Mouse (Mus musculus): ENCODE measurements around the gene Nsun2. TPM values are rescaled to one million over a fixed set of nuclear protein-coding genes. Genes with fewer than 3 reads are reported as not detected.

Nsun2 gene
- 122 and 125 TPM in 2 replicates for polyA plus RNA-seq (2014; fragmentation: Nextera tagmentation; extraction: Ambion mirVana)

DNA sequence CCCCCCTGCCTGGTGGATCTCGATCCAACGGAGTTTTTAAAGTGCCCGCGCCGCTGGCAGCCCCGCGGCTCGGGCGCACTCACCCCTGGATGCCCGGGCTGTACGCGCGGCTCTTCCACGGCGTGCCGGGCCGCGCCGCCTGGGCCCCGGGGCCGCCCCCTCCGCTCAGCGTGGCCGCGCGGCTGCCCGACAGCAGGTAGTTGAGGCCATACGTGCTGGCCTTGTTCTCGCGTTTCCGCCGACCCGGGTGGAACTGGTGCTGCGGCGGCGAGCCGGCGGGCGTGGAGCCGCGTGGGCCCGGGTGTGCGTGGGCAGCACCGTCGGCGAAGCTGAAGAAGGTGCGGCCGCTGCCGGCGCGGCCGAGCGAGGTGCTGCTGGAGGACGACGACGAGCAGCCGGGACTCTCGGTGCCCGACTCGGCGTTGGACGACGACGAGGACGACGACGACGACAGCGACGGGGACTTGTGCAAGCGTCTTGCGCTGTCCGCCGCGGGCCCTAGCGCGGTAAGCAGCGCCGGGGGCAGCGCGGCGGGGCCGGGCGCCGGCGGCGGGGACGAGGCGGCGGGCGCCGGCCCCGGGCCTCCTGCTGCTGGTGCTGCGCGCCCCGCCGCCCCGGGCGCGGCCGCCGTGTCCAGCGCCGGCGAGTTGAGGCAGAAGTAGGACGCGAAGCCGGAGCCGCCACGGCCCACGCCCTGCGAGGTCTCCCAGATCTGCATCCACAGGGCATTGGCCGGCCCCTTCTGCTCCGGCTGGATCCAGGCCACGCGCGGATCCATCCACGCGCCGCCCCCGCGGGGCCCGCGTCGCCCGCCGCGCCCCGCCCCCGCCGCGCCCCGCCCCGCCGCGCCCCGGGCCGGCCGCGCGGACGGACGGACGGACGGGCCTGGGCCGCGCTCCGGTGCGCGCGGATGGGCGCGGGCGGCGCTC, at the start of gene Nsun2:
Gene Nsun2, plus strand, starts transcription at position 342 of the 929 bp plus-strand sequence.
- H3K4me1 ChIP-seq (ENCODE audit: control insufficient read depth, insufficient read depth, low read length), result peaks cover 40% of the 10 kb centered on the region

GRCm38 (mm10) chr13:69485326-69485725, 48.2 kb upstream of the Nsun2 start:
- peak; percentile 42; the same call in 1 of the 2 replicates for ATAC-seq (ENCODE audit: low FRiP score)
- Histone ChIP-seq H3K4me1 (ENCODE audit: control insufficient read depth, insufficient read depth, low read length) (no peaks in the 10 kb centered on the region; the same call in 1 of the 2 replicates), H3K27ac (ENCODE audit: low read depth, low read length) (no peak overlapping the region), H3K9ac (ENCODE audit: low read length) (no peak overlapping the region), H3K4me3 (ENCODE audit: low read depth, low read length) (no peak overlapping the region), H3K9me3 (ENCODE audit: control insufficient read depth, low read length) (no peaks in the 10 kb centered on the region), H3K27me3 (ENCODE audit: control insufficient read depth, insufficient read depth, low read length) (peaks cover 32% of the 10 kb centered on the region), H3K4me2 (no peak overlapping the region), H3K36me3 (ENCODE audit: control insufficient read depth, insufficient read depth, low read length) (no peaks in the 10 kb centered on the region)
- 20% methylated on average over 6 of the region's 6 CpGs for WGBS
- peak; percentile 89 for DNase-seq (ENCODE audit: low spot score, missing footprints)

More for the DNA sequence above, at the start of gene Nsun2:
- Histone ChIP-seq H3K4me3 (ENCODE audit: low read depth, low read length) (peak within 1 kb of the TSS; percentile 95), H3K27me3 (ENCODE audit: control insufficient read depth, insufficient read depth, low read length) (no peaks in the 10 kb centered on the region), H3K9ac (ENCODE audit: low read length) (peak within 1 kb of the TSS; percentile 90), H3K36me3 (ENCODE audit: control insufficient read depth, insufficient read depth, low read length) (no peaks in the 10 kb centered on the region; the same call in 1 of the 2 replicates), H3K4me2 (peak within 1 kb of the TSS; percentile 89), H3K27ac (ENCODE audit: low read depth, low read length) (peak within 1 kb of the TSS; percentile 87), H3K9me3 (ENCODE audit: control insufficient read depth, low read length) (no peaks in the 10 kb centered on the region)
- DNase-seq (ENCODE audit: low spot score, missing footprints) (peak; percentile 90), ATAC-seq (ENCODE audit: low FRiP score) (0 out of 2 replicates have a peak, but pooled peaks have one; percentile 1)
- under 1% methylated on average over 78 of the region's 155 CpGs for WGBS

DNA sequence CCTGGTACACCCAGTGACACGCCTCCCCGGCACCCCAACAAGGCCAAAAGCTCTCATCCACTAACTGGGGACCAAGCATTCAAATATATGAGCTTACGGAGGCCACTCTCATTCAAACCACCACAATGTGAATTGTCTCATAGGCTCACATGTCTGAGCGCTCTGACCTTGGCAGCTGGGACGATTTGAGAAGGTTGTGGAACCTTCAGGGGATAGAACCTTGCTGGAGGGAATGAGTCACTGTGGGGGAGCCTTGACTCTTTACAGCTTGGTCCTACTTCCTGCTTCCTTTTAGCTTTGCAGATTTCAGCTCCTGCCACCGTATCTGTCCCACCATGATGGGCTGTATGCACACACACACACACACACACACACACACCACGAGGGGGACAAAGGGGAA, 47.7 kb upstream of the Nsun2 start:
- peak; percentile 82 for DNase-seq (ENCODE audit: low spot score, missing footprints)
- no peak overlapping the region for H3K4me2 ChIP-seq
- no peak for ATAC-seq (ENCODE audit: low FRiP score)
- no peak overlapping the region for H3K27ac ChIP-seq (ENCODE audit: low read depth, low read length)
- H3K27me3 ChIP-seq (ENCODE audit: control insufficient read depth, insufficient read depth, low read length), result peaks cover 30% of the 10 kb centered on the region
- no peak overlapping the region for H3K9ac ChIP-seq (ENCODE audit: low read length)
- 71% methylated on average over 7 of the region's 7 CpGs for WGBS
- H3K36me3 ChIP-seq (ENCODE audit: control insufficient read depth, insufficient read depth, low read length), result no peaks in the 10 kb centered on the region
- no peak overlapping the region for H3K4me3 ChIP-seq (ENCODE audit: low read depth, low read length)
- H3K9me3 ChIP-seq (ENCODE audit: control insufficient read depth, low read length), result no peaks in the 10 kb centered on the region
- H3K4me1 ChIP-seq (ENCODE audit: control insufficient read depth, insufficient read depth, low read length), result no peaks in the 10 kb centered on the region; the same call in 1 of the 2 replicates

DNA sequence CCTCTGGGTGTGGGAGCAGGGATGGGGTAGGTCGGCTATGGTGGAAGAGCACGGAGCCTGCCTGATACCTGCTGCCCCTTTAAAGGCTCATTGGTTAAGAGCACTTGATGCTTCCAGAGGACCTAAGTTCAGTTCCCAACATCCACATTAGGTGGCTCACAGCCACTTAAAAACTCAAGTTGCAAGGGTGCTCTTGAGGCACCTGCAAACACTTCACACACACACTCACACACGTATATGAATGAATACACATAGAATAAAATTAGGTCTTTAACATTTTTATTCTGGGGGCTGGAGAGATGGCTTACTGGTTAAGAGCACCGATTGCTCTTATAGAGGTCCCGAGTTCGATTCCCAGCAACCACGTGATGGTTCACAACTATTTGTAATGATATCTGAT, 46.4 kb upstream of the Nsun2 start:
- Histone ChIP-seq H3K27ac (ENCODE audit: low read depth, low read length) (no peak overlapping the region), H3K27me3 (ENCODE audit: control insufficient read depth, insufficient read depth, low read length) (peaks cover 19% of the 10 kb centered on the region), H3K9me3 (ENCODE audit: control insufficient read depth, low read length) (no peaks in the 10 kb centered on the region), H3K9ac (ENCODE audit: low read length) (no peak overlapping the region), H3K4me2 (no peak overlapping the region), H3K4me3 (ENCODE audit: low read depth, low read length) (no peak overlapping the region), H3K4me1 (ENCODE audit: control insufficient read depth, insufficient read depth, low read length) (no peaks in the 10 kb centered on the region; the same call in 1 of the 2 replicates), H3K36me3 (ENCODE audit: control insufficient read depth, insufficient read depth, low read length) (no peaks in the 10 kb centered on the region)
- peak; percentile 62 for DNase-seq (ENCODE audit: low spot score, missing footprints)
- no peak for ATAC-seq (ENCODE audit: low FRiP score)
- 84% methylated on average over 7 of the region's 7 CpGs for WGBS

- ATAC-seq (ENCODE audit: low FRiP score), result no peak
- no peaks in the 10 kb centered on the region for H3K9me3 ChIP-seq (ENCODE audit: control insufficient read depth, low read length)
- no peak overlapping the region for H3K9ac ChIP-seq (ENCODE audit: low read length)
Observed at GRCm38 (mm10) chr13:69487611-69488275, 45.8 kb upstream of the Nsun2 start.

DNA sequence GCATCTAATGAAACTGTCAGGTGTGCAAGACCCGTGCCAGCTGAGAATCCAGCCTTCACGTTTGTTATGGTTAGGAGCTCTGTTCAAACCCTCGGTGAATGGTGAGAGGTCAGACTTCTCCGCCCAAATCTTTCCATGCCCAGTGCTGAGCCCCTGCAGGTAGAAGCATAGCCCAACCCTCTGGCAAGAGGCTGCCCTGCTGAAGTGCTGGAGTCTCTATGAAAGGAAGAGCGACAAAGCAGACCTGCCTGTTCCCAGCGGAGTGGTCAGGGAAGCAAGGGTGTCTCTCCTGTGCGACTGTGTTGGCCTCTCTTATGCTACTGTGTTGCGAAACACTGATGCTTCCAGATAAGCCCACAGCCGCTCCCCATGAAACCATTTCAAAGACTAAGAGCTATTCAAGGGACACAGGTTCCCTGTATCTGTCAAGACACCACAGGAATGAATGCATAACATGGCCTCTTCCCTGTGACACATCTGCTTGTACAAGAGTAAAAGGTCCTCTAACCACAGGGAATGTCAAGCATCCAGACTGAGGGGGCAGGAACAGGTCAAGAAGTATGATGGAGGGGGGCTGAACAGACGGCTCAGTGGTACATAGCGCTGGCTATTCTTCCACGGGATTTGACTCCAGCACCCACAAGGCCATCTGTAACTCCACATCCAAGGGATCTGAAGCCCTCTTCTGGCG, 44.8 kb upstream of the Nsun2 start:
- Histone ChIP-seq H3K27me3 (ENCODE audit: control insufficient read depth, insufficient read depth, low read length) (peaks cover 12% of the 10 kb centered on the region), H3K36me3 (ENCODE audit: control insufficient read depth, insufficient read depth, low read length) (no peaks in the 10 kb centered on the region), H3K27ac (ENCODE audit: low read depth, low read length) (no peak overlapping the region), H3K4me1 (ENCODE audit: control insufficient read depth, insufficient read depth, low read length) (no peaks in the 10 kb centered on the region; the same call in 1 of the 2 replicates), H3K4me2 (peak overlapping the region; percentile 38; the same call in 1 of the 2 replicates), H3K9ac (ENCODE audit: low read length) (no peak overlapping the region), H3K4me3 (ENCODE audit: low read depth, low read length) (no peak overlapping the region), H3K9me3 (ENCODE audit: control insufficient read depth, low read length) (no peaks in the 10 kb centered on the region)
- WGBS, result 35% methylated on average over 13 of the region's 13 CpGs
- ATAC-seq (ENCODE audit: low FRiP score) (no peak), DNase-seq (ENCODE audit: low spot score, missing footprints) (peak; percentile 87)

More at GRCm38 (mm10) chr13:69487611-69488275, 45.8 kb upstream of the Nsun2 start:
- Histone ChIP-seq H3K4me3 (ENCODE audit: low read depth, low read length) (peak overlapping the region; percentile 11), H3K27ac (ENCODE audit: low read depth, low read length) (no peak overlapping the region), H3K27me3 (ENCODE audit: control insufficient read depth, insufficient read depth, low read length) (peaks cover 15% of the 10 kb centered on the region), H3K4me1 (ENCODE audit: control insufficient read depth, insufficient read depth, low read length) (no peaks in the 10 kb centered on the region; the same call in 1 of the 2 replicates), H3K4me2 (peak overlapping the region; percentile 38), H3K36me3 (ENCODE audit: control insufficient read depth, insufficient read depth, low read length) (no peaks in the 10 kb centered on the region)
- WGBS, result 1% methylated on average over 26 of the region's 26 CpGs
- peak; percentile 87 for DNase-seq (ENCODE audit: low spot score, missing footprints)

- no peaks in the 10 kb centered on the region for H3K36me3 ChIP-seq (ENCODE audit: control insufficient read depth, insufficient read depth, low read length)
- no peak overlapping the region for H3K9ac ChIP-seq (ENCODE audit: low read length)
- no peaks in the 10 kb centered on the region; the same call in 1 of the 2 replicates for H3K4me1 ChIP-seq (ENCODE audit: control insufficient read depth, insufficient read depth, low read length)
- H3K27ac ChIP-seq (ENCODE audit: low read depth, low read length), result no peak overlapping the region
- H3K9me3 ChIP-seq (ENCODE audit: control insufficient read depth, low read length), result no peaks in the 10 kb centered on the region
- ATAC-seq (ENCODE audit: low FRiP score) (no peak), DNase-seq (ENCODE audit: low spot score, missing footprints) (no peak)
- WGBS, result 86% methylated on average over 9 of the region's 9 CpGs
- H3K4me3 ChIP-seq (ENCODE audit: low read depth, low read length), result no peak overlapping the region
- H3K27me3 ChIP-seq (ENCODE audit: control insufficient read depth, insufficient read depth, low read length), result peaks cover 12% of the 10 kb centered on the region
- no peak overlapping the region for H3K4me2 ChIP-seq
Observed at GRCm38 (mm10) chr13:69489777-69490176, 43.8 kb upstream of the Nsun2 start.

DNA sequence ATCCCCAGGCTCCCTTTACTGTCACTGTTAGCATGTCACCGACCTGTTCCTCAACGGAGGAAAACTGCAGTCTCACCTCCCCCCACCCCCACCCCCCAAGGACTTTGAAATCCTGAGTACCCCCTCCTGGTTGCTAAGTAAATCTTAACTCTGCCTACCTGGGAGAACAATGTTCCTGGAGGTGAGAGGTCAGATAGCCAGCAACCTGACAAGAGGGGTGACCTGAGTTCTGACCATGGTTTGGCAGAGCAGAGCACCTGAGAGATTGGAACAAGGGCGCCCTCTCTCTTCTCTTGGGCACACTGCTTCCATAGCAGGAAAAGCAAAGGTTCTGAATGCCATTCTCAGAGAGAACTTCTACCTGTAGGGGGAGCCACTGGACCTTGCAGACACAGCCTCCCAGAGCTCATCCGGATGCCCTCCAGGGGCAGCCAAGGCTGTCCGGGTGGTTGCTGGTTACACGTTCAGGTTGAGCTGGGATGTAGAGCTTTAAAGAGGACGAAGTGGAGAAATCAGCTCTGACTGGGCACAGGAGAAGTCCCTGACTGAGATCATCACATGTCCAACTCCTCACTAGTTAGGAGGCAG, 40.6 kb upstream of the Nsun2 start:
- DNase-seq (ENCODE audit: low spot score, missing footprints) (peak; percentile 89), ATAC-seq (ENCODE audit: low FRiP score) (peak; percentile 47)
- no peak overlapping the region for H3K27ac ChIP-seq (ENCODE audit: low read depth, low read length)
- 39% methylated on average over 7 of the region's 7 CpGs for WGBS
- no peak overlapping the region for H3K9ac ChIP-seq (ENCODE audit: low read length)
- H3K4me3 ChIP-seq (ENCODE audit: low read depth, low read length), result no peak overlapping the region
- H3K27me3 ChIP-seq (ENCODE audit: control insufficient read depth, insufficient read depth, low read length), result peaks cover 12% of the 10 kb centered on the region
- H3K9me3 ChIP-seq (ENCODE audit: control insufficient read depth, low read length), result no peaks in the 10 kb centered on the region
- no peak overlapping the region for H3K4me2 ChIP-seq
- H3K4me1 ChIP-seq (ENCODE audit: control insufficient read depth, insufficient read depth, low read length), result no peaks in the 10 kb centered on the region; the same call in 1 of the 2 replicates
- peaks cover 5% of the 10 kb centered on the region for H3K36me3 ChIP-seq (ENCODE audit: control insufficient read depth, insufficient read depth, low read length)

Data from midbrain, embryonic 11.5 days (tissue).